Mouse (Mus musculus) intestine, embryonic 16.5 days (tissue): ENCODE measurements at regions not wholly inside any gene's neighbourhood (a gene's known extent, or its start where the extent isn't known, plus 50 kb on each side); places are given as distances from the start of the nearest gene placed in this dataset.
"Not testable (repeated sequence)": the region's sequence is repeated elsewhere in the genome, so short reads cannot be mapped to it uniquely, and the experiment has no call there.

Source experiments
- ATAC-seq: fragments of 200-750 bp; cut with Nextera tagmentation; 2 replicates; pipeline ENCODE4 v1.8.0; 2017; ENCODE audit warnings: moderate TSS enrichment, moderate library complexity
- H3K27ac ChIP-seq: fragments of 300-500 bp; sonication (generic); 2 replicates; pipeline ENCODE4 v1.5.1; 2014; ENCODE audit warnings: mild to moderate bottlenecking, low read length
- H3K27me3 ChIP-seq: fragments of 300-500 bp; sonication (generic); replicated peaks from 2 replicates; pipeline ENCODE4 v1.6.1; 2014; ENCODE audit warnings: low read length, control low read depth, mixed read lengths; ENCODE audit not compliant: control insufficient read depth, insufficient read depth
- H3K36me3 ChIP-seq: fragments of 300-500 bp; sonication (generic); 2 replicates; pipeline ENCODE4 v1.6.1; 2014; ENCODE audit warnings: low read length, control low read depth; ENCODE audit not compliant: control insufficient read depth, insufficient read depth
- H3K4me1 ChIP-seq: fragments of 300-500 bp; sonication (generic); 2 replicates; pipeline ENCODE4 v1.6.1; 2014; ENCODE audit warnings: low read length, control low read depth, mixed read lengths; ENCODE audit not compliant: control insufficient read depth, insufficient read depth
- H3K4me2 ChIP-seq: fragments of 300-500 bp; sonication (generic); 2 replicates; pipeline ENCODE4 v1.6.1; 2014; ENCODE audit warnings: low read depth, low read length, control low read depth
- H3K4me3 ChIP-seq: fragments of 300-500 bp; sonication (generic); 2 replicates; pipeline ENCODE4 v1.5.1; 2014; ENCODE audit warnings: mild to moderate bottlenecking, low read length
- H3K9ac ChIP-seq: fragments of 300-500 bp; sonication (generic); 2 replicates; pipeline ENCODE4 v1.6.1; 2014; ENCODE audit warnings: low read depth, low read length
- H3K9me3 ChIP-seq: fragments of 300-500 bp; sonication (generic); 2 replicates; pipeline ENCODE4 v1.6.1; 2016; ENCODE audit warnings: low read length, control low read depth; ENCODE audit not compliant: control insufficient read depth
- WGBS: fragments of 180-500 bp; shearing (Covaris S2); extraction: QIAGEN DNeasy Blood & Tissue Kit; methylation state at CpG from one replicate; pipeline ENCODE4 v1.1.7; 2014; 5-methylcytosine and 5-hydroxymethylcytosine counted together

- Histone ChIP-seq H3K27me3 (no peaks in the 10 kb centered on the region), H3K4me3 (no peak overlapping the region), H3K4me2 (no peak overlapping the region), H3K9ac (no peak overlapping the region), H3K27ac (no peak overlapping the region), H3K36me3 (no peaks in the 10 kb centered on the region), H3K4me1 (0 out of 2 replicates have a peak, but pooled peaks cover 4% of the 10 kb centered on the region), H3K9me3 (no peaks in the 10 kb centered on the region)
- no peak for ATAC-seq
- WGBS, result 51% methylated on average over 11 of the region's 11 CpGs
Measured at GRCm38 (mm10) chr2:17853500-17854011, 122.3 kb upstream of the Nebl start.

DNA sequence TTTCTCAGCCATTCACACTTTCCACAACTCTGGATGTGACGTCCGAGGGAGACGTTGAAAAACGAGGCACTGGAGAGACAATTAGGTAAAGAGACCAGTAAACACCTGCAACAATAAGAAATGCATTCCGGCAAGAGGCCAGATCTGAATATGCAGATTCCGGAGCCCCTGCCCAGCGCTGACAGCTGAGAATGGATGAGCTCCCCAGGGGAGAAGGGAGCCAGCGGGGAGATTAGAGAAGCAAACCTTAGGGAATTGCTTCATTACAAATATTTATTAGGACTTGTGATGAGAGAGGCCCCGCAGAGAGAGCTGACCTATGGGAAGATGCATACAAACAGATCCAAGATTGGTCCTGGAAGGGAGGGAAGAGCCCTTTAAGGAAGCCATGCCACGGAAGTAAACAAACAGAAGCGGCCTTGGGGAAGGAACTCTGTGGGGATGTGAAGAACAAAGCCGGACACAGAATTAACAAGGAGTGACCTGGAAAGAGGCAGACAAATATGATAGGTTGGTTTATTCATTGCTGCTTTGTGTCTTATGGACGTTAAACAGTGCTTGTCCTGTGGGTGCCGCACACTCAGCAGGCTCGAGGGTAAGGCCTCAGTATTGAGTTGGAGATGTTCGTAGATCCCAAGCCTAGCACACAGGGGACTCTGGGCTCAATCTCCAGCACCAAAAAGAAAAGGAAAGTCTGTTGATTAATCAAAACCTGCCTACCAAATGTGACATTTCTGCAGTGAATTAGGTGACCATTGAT, 121.7 kb upstream of the Nebl start:
- Histone ChIP-seq H3K27ac (no peak overlapping the region), H3K4me2 (no peak overlapping the region), H3K9me3 (no peaks in the 10 kb centered on the region), H3K4me3 (no peak overlapping the region), H3K27me3 (no peaks in the 10 kb centered on the region), H3K4me1 (0 out of 2 replicates have a peak, but pooled peaks cover 4% of the 10 kb centered on the region), H3K36me3 (no peaks in the 10 kb centered on the region), H3K9ac (no peak overlapping the region)
- ATAC-seq, result no peak
- WGBS, result 13% methylated on average over 16 of the region's 16 CpGs

- no peaks in the 10 kb centered on the region for H3K9me3 ChIP-seq
- no peak for ATAC-seq
- H3K27ac ChIP-seq, result no peak overlapping the region
- H3K36me3 ChIP-seq, result no peaks in the 10 kb centered on the region
- no peak overlapping the region for H3K4me2 ChIP-seq
- H3K4me1 ChIP-seq, result 0 out of 2 replicates have a peak, but pooled peaks cover 1% of the 10 kb centered on the region
- WGBS, result 96% methylated on average over 4 of the region's 4 CpGs
- H3K27me3 ChIP-seq, result no peaks in the 10 kb centered on the region
- H3K4me3 ChIP-seq, result no peak overlapping the region
- no peak overlapping the region for H3K9ac ChIP-seq
Measured at GRCm38 (mm10) chr2:17850741-17851140, 119.5 kb upstream of the Nebl start.

GRCm38 (mm10) chr2:17849267-17849666, 118.0 kb upstream of the Nebl start:
- ATAC-seq, result no peak
- no peaks in the 10 kb centered on the region for H3K36me3 ChIP-seq
- no peak overlapping the region for H3K4me2 ChIP-seq
- 33% methylated on average over 4 of the region's 4 CpGs for WGBS
- H3K4me3 ChIP-seq, result no peak overlapping the region
- H3K4me1 ChIP-seq, result no peaks in the 10 kb centered on the region
- no peak overlapping the region for H3K27ac ChIP-seq
- no peaks in the 10 kb centered on the region for H3K27me3 ChIP-seq
- H3K9ac ChIP-seq, result no peak overlapping the region
- no peaks in the 10 kb centered on the region for H3K9me3 ChIP-seq

DNA sequence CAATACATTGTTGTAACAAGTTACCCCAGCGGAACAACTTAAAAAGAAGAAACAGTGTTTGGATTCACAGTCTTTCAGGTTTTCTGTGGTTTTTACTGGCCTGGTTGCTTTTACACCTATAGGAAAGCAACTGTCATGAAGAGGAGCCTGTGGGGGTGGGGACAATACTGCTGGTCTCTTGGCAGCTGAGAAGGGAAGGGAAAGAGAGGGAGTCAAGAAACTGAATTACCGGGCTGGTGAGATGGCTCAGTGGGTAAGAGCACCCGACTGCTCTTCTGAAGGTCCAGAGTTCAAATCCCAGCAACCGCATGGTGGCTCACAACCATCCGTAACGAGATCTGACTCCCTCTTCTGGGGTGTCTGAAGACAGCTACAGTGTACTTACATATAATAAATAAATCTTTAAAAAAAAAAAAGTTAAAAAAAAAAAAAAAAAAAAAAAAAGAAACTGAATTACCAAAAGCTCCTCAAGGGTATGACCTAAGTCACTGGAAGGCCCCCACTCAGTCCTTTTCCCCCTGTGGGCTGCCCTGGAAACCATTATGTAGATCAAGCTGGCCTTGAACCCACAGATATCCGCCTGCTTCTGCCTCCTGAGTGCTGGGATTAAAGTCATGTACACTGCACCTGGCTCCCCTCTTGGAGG, 114.3 kb upstream of the Nebl start:
- ATAC-seq, H3K9me3 ChIP-seq, H3K9ac ChIP-seq, H3K27me3 ChIP-seq, H3K4me3 ChIP-seq, H3K36me3 ChIP-seq, H3K27ac ChIP-seq, H3K4me2 ChIP-seq, H3K4me1 ChIP-seq: not testable (repeated sequence)
- 87% methylated on average over 5 of the region's 7 CpGs for WGBS

- Histone ChIP-seq H3K4me3 (no peak overlapping the region), H3K27ac (no peak overlapping the region), H3K9ac (no peak overlapping the region), H3K36me3 (no peaks in the 10 kb centered on the region), H3K27me3 (no peaks in the 10 kb centered on the region), H3K4me1 (no peaks in the 10 kb centered on the region), H3K4me2 (no peak overlapping the region), H3K9me3 (no peaks in the 10 kb centered on the region)
- no peak for ATAC-seq
- whole genome bisulfite sequencing, result 72% methylated on average over 8 of the region's 8 CpGs
Measured at GRCm38 (mm10) chr2:17844662-17845446, 113.6 kb upstream of the Nebl start.

- no peaks in the 10 kb centered on the region for H3K9me3 ChIP-seq
- H3K4me2 ChIP-seq, result no peak overlapping the region
- no peak overlapping the region for H3K9ac ChIP-seq
- no peak for ATAC-seq
- H3K27me3 ChIP-seq, result no peaks in the 10 kb centered on the region
- H3K36me3 ChIP-seq, result no peaks in the 10 kb centered on the region
- 42% methylated on average over 3 of the region's 3 CpGs for WGBS
- no peak overlapping the region for H3K4me3 ChIP-seq
- no peaks in the 10 kb centered on the region for H3K4me1 ChIP-seq
- H3K27ac ChIP-seq, result no peak overlapping the region
Measured at GRCm38 (mm10) chr2:17841963-17842362, 110.7 kb upstream of the Nebl start.

GRCm38 (mm10) chr2:17841546-17841945, 110.3 kb upstream of the Nebl start:
- Histone ChIP-seq H3K9ac (no peak overlapping the region), H3K27ac (no peak overlapping the region), H3K4me2 (no peak overlapping the region), H3K4me3 (no peak overlapping the region), H3K9me3 (no peaks in the 10 kb centered on the region), H3K27me3 (no peaks in the 10 kb centered on the region), H3K36me3 (no peaks in the 10 kb centered on the region), H3K4me1 (no peaks in the 10 kb centered on the region)
- 85% methylated on average over 2 of the region's 2 CpGs for WGBS
- ATAC-seq, result no peak

DNA sequence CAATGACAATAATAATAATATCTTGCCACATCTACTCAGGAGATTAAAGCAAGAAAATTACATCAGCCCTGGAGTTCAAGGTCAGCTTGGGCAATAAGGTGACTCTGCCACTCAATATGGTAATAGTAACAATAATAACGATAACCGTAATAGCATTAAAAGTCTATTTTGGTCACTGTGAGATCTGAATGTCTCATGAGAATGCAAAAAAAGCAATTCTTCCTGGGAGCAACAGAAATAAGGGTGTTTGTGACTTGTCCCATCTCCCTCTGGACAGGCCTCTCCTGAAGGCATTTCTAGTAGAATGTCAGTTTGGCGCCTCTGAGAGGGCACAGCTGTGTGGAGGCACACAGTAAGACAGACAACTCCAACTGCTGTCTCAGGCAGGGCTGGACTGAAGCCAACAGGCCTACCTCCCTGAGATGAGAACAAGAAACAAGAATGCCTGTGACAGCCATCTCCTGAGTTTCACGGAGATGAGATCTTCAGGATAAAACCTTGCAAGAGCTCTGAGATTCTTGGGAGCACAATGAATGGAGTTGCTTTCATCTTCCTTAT, 109.8 kb upstream of the Nebl start:
- Histone ChIP-seq H3K27me3 (no peaks in the 10 kb centered on the region), H3K36me3 (no peaks in the 10 kb centered on the region), H3K4me2 (no peak overlapping the region), H3K9me3 (no peaks in the 10 kb centered on the region), H3K9ac (no peak overlapping the region), H3K4me3 (no peak overlapping the region), H3K27ac (no peak overlapping the region), H3K4me1 (no peaks in the 10 kb centered on the region)
- 76% methylated on average over 4 of the region's 4 CpGs for WGBS
- ATAC-seq, result no peak
